Mouse (Mus musculus) midbrain, postnatal 0 days (tissue): ENCODE measurements around the gene Plcl1. TPM values are rescaled to one million over a fixed set of nuclear protein-coding genes. Genes with fewer than 3 reads are reported as not detected.
A peak's percentile ranks its signal among the peaks of the same experiment; 100 is the strongest.

Source experiments
- ATAC-seq: fragments of 200-750 bp; cut with Nextera tagmentation; 2 replicates; pipeline ENCODE4 v1.8.0; 2017; ENCODE audit warnings: moderate number of reproducible peaks, mild to moderate bottlenecking, moderate TSS enrichment, moderate library complexity; ENCODE audit not compliant: low FRiP score
- DNase-seq: peaks from one replicate; pipeline ENCODE4 v3.0.0-alpha.2; 2015; ENCODE audit warnings: low spot score
- H3K27ac ChIP-seq: fragments of 300-500 bp; sonication (generic); 2 replicates; pipeline ENCODE4 v1.5.1; 2014; ENCODE audit warnings: low read depth, mild to moderate bottlenecking, low read length, mixed read lengths
- H3K27me3 ChIP-seq: fragments of 300-500 bp; sonication (generic); 2 replicates; pipeline ENCODE4 v1.6.1; 2014; ENCODE audit warnings: low read length, control low read depth, mixed read lengths; ENCODE audit not compliant: insufficient read depth
- H3K36me3 ChIP-seq: fragments of 300-500 bp; sonication (generic); 2 replicates; pipeline ENCODE4 v1.6.1; 2014; ENCODE audit warnings: low read length, control low read depth, mixed read lengths; ENCODE audit not compliant: insufficient read depth
- H3K4me1 ChIP-seq: fragments of 300-500 bp; sonication (generic); 2 replicates; pipeline ENCODE4 v1.6.1; 2014; ENCODE audit warnings: mild to moderate bottlenecking, control low read depth, antibody characterized with exemption, low read length, mixed read lengths; ENCODE audit not compliant: insufficient read depth
- H3K4me2 ChIP-seq: fragments of 300-500 bp; sonication (generic); 2 replicates; pipeline ENCODE4 v1.6.1; 2014; ENCODE audit warnings: low read depth, mild to moderate bottlenecking, low read length, mixed read lengths; ENCODE audit not compliant: poor library complexity, severe bottlenecking
- H3K4me3 ChIP-seq: fragments of 300-500 bp; sonication (generic); 2 replicates; pipeline ENCODE4 v1.5.1; 2014; ENCODE audit warnings: low read depth, mild to moderate bottlenecking, low read length, moderate library complexity
- H3K9ac ChIP-seq: fragments of 300-500 bp; sonication (generic); replicated peaks from 2 replicates; pipeline ENCODE4 v1.6.1; 2014; ENCODE audit warnings: mild to moderate bottlenecking, low read length, moderate library complexity, mixed read lengths; ENCODE audit not compliant: poor library complexity, severe bottlenecking
- H3K9me3 ChIP-seq: fragments of 300-500 bp; sonication (generic); 2 replicates; pipeline ENCODE4 v1.6.1; 2016; ENCODE audit warnings: low read length, control low read depth
- CTCF ChIP-seq: IDR thresholded peaks from 2 replicates; pipeline ENCODE4 v1.5.1; 2016; ENCODE audit warnings: antibody characterized with exemption, mild to moderate bottlenecking
- WGBS: fragments of 180-500 bp; shearing (Covaris S2); extraction: QIAGEN DNeasy Blood & Tissue Kit; methylation state at CpG from one replicate; pipeline ENCODE4 v1.1.7; 2014; 5-methylcytosine and 5-hydroxymethylcytosine counted together
- polyA plus RNA-seq: library from polyadenylated mRNA; unstranded; fragments of >200 nt; fragmentation: Nextera tagmentation; extraction: Ambion mirVana; gene quantifications from 2 replicates; pipeline ENCODE4 v1.2.1, GENCODE M21; 2015
- total RNA-seq: library from RNA; depleted of rRNA; stranded (reverse); fragments of >200 nt; gene quantifications from 2 replicates; pipeline ENCODE4 v1.2.3, GENCODE M21; 2014

Plcl1 gene
- total and polyA plus RNA-seq, 2 experiments from 2014 or later = 3.9 to 9.4 TPM

GRCm38 (mm10) chr1:55429708-55430107 lies 24.0 kb downstream of the Plcl1 start:
- 100% methylated on average over 1 of the region's 1 CpGs for WGBS
- TF ChIP-seq CTCF = peak; percentile 16; the same call in 1 of the 2 replicates

DNA sequence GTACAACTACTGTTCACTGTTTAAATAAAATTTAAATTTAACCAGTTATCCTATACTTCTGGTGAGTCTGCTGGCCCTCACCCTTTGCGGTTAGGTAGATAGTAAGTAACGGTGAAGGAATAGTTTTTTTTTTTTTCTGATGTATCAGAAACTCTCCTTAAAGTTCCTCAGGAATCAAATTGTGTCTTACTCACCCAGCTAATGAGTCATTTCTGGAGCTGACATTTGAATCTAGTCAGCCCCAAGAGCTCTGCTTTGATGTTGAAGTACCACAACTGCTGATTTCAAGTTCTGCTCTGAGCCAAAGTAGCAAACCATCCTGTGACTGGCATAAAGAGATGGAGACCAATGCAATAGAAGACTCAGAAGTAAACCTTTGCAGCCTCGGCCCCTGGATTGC lies 24.9 kb downstream of the Plcl1 start:
- 93% methylated on average over 3 of the region's 3 CpGs for WGBS
- Histone ChIP-seq H3K27ac (no peak overlapping the region), H3K4me2 (no peak overlapping the region), H3K4me1 (no peaks in the 10 kb centered on the region), H3K9ac (no peak overlapping the region), H3K27me3 (no peaks in the 10 kb centered on the region), H3K4me3 (no peak overlapping the region), H3K36me3 (no peaks in the 10 kb centered on the region), H3K9me3 (no peaks in the 10 kb centered on the region)
- ATAC-seq (no peak), DNase-seq (no peak)
- no peak for TF ChIP-seq CTCF

More at GRCm38 (mm10) chr1:55429708-55430107, 24.0 kb downstream of the Plcl1 start:
- Histone ChIP-seq H3K9ac (no peak overlapping the region), H3K27me3 (no peaks in the 10 kb centered on the region), H3K27ac (no peak overlapping the region), H3K9me3 (no peaks in the 10 kb centered on the region), H3K4me1 (no peaks in the 10 kb centered on the region), H3K4me3 (no peak overlapping the region), H3K36me3 (no peaks in the 10 kb centered on the region), H3K4me2 (no peak overlapping the region)
- DNase-seq (no peak), ATAC-seq (no peak)

DNA sequence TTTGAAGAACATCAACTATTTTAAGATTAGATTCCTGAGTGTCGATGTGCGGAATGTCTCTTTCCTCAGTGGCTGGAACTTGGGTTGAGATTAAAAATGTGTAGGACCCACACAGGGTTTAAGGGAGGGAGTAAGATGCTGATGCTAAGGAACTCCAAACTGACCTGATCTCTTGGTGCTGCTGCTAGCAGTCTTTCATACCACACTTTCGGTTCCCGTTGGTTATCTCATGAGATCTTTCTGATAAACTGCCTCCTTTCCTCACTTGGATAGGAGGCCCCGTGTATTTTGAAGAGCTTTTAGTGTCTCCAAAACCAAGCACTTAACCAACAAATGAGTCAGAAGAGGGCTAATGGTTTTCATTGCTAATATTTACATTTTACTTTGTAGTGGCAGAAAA lies 30.9 kb downstream of the Plcl1 start:
- Histone ChIP-seq H3K9me3 (no peaks in the 10 kb centered on the region), H3K27me3 (no peaks in the 10 kb centered on the region), H3K9ac (no peak overlapping the region), H3K4me2 (no peak overlapping the region), H3K4me1 (no peaks in the 10 kb centered on the region; the same call in 1 of the 2 replicates), H3K4me3 (no peak overlapping the region), H3K36me3 (no peaks in the 10 kb centered on the region), H3K27ac (no peak overlapping the region)
- ATAC-seq (no peak), DNase-seq (no peak)
- 87% methylated on average over 5 of the region's 5 CpGs for WGBS
- TF ChIP-seq CTCF = no peak

DNA sequence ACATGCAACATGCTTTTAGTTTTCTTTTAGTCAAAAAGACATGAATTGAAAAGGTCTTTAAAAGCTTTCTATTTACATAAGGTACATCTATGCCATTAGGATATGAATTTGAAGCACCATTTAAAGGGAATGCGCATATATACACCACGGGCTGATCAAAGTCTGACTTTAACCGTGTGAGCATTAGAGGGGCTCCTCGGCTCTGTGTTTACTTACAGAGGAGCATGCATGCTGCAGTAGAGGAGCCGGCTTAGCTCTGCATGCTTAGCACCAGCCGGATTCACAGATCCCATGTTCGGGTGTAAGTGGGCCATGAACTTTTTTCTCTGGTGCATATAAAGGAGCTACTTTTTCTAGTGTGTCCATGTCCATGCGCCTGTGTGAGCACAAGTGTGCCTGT lies 31.4 kb downstream of the Plcl1 start:
- Histone ChIP-seq H3K4me1 (no peaks in the 10 kb centered on the region; the same call in 1 of the 2 replicates), H3K4me3 (no peak overlapping the region), H3K9me3 (no peaks in the 10 kb centered on the region), H3K4me2 (no peak overlapping the region), H3K27ac (no peak overlapping the region), H3K9ac (no peak overlapping the region), H3K36me3 (no peaks in the 10 kb centered on the region), H3K27me3 (no peaks in the 10 kb centered on the region)
- ATAC-seq (no peak), DNase-seq (no peak)
- TF ChIP-seq CTCF = no peak
- WGBS = 74% methylated on average over 8 of the region's 8 CpGs

GRCm38 (mm10) chr1:55438617-55439016 lies 32.9 kb downstream of the Plcl1 start:
- DNase-seq (no peak), ATAC-seq (no peak)
- no peak overlapping the region for H3K4me2 ChIP-seq
- WGBS = 68% methylated on average over 4 of the region's 4 CpGs
- H3K9ac ChIP-seq = no peak overlapping the region
- H3K4me1 ChIP-seq = no peaks in the 10 kb centered on the region; the same call in 1 of the 2 replicates
- H3K9me3 ChIP-seq = no peaks in the 10 kb centered on the region
- no peaks in the 10 kb centered on the region for H3K27me3 ChIP-seq
- TF ChIP-seq CTCF = no peak
- no peak overlapping the region for H3K4me3 ChIP-seq
- H3K36me3 ChIP-seq = no peaks in the 10 kb centered on the region
- H3K27ac ChIP-seq = no peak overlapping the region

- WGBS = 92% methylated on average over 6 of the region's 6 CpGs
- ATAC-seq (no peak), DNase-seq (no peak)
- no peak for TF ChIP-seq CTCF
- no peak overlapping the region for H3K27ac ChIP-seq
- H3K4me1 ChIP-seq = no peaks in the 10 kb centered on the region
- H3K9me3 ChIP-seq = no peaks in the 10 kb centered on the region
- H3K27me3 ChIP-seq = no peaks in the 10 kb centered on the region
- H3K36me3 ChIP-seq = no peaks in the 10 kb centered on the region
- no peak overlapping the region for H3K4me3 ChIP-seq
- no peak overlapping the region for H3K4me2 ChIP-seq
- H3K9ac ChIP-seq = no peak overlapping the region
Measured at GRCm38 (mm10) chr1:55445043-55445688, 39.4 kb downstream of the Plcl1 start.
